In genomic region chr3:29031811-29032210, GRCm38 (mm10) we compare ENCODE assay signal across 8 mouse cellular contexts. TPM values are rescaled to one million over a fixed set of nuclear protein-coding genes. Genes with fewer than 3 reads are reported as not detected.
DNase-seq lines count a peak whose midpoint lies in the region; ATAC-seq and TF ChIP-seq lines count a peak whose summit lies in the region.
"Had no signal": no experiment of that assay in that cellular context is flagged by ENCODE, and none has a peak within 500 bp of the region (broad histone marks: within the 10 kb centered on the region; RNA-seq: fewer than 3 reads in every experiment).

No protein-coding gene starts in this region.

- H3K27me3 ChIP-seq in Patski = peaks cover 15% of the 10 kb centered on the region

- H3K27ac ChIP-seq in left cerebral cortex, adult 2 months = no peak overlapping the region

- intact Hi-C loops in left cerebral cortex, adult 2 months (cut with DNase I) = loop anchor here (10.0 kb wide), 2 partner anchors 333 to 1523 kb away; no protein-coding TSS in a partner anchor
- intact Hi-C loops in left cerebral cortex, postnatal 14 days (cut with DNase I) = no loop called here

- DNase-seq in left cerebral cortex, adult 2 months (ENCODE audit: extremely low spot score in 1 of 2, low spot score in 2 of 2) = peak in 1 of 2 experiments; percentile 20
- no peak for DNase-seq in left cerebral cortex, postnatal 14 days (ENCODE audit: low spot score in 2 of 2)
- DNase-seq in Patski (ENCODE audit: low read depth, low spot score) = no peak
- DNase-seq in brain, adult 2 months (ENCODE audit: low read depth, low spot score) = peak; percentile 35
- DNase-seq in lung, postnatal 10 days = peak; percentile 18
- no peak for DNase-seq in right cerebral cortex, postnatal 14 days
- no peak for DNase-seq in right cerebral cortex, postnatal 10 days (ENCODE audit: low spot score in 2 of 2)
- DNase-seq: layer of hippocampus, adult 9-11 months had no signal

- CTCF ChIA-PET in Patski (lab: Charles Lee) = no interaction called here

- TF ChIP-seq CTCF in left cerebral cortex, adult 2 months (IDR thresholded peaks at IDR 0.05) = peak; percentile 50
- TF ChIP-seq CTCF in Patski (IDR thresholded peaks at IDR 0.05) = peak; percentile 55

- no peak for ATAC-seq in Patski

- in situ Hi-C loops in Patski (cut with MboI; ENCODE audit: low pct_unique_long_range_greater_than_20kb) = loop anchor here (10.0 kb wide), 2 partner anchors 693 to 1523 kb away; no protein-coding TSS in a partner anchor

- no peak overlapping the region for H3K4me3 ChIP-seq in left cerebral cortex, adult 2 months

- POLR2A ChIA-PET in Patski (lab: Charles Lee) = interaction anchor here (0.6 kb wide), 1 partner anchor 243 kb away, joined by 3 read pairs; no protein-coding TSS in a partner anchor

RNA-seq across cellular contexts. Expression of gene Egfem1, which starts 50.0 kb away (rescaled TPM):
- 10 to 100 TPM; 16.9 to 21.8 TPM for total RNA-seq in left cerebral cortex, adult 2 months (2021)
- total RNA-seq in left cerebral cortex, postnatal 14 days (2021) = 10 to 100 TPM; 12.1 to 14.1 TPM
- not detected for polyA plus RNA-seq in Patski (2021)

Comparison
In these comparisons a context has a peak if more than half of its experiments do, and no peak if none do; other contexts are left out.
1. DNase-seq: peak in brain, adult 2 months (single experiment) and lung, postnatal 10 days (single experiment); none in left cerebral cortex, postnatal 14 days (0 of 2), Patski (single experiment), right cerebral cortex, postnatal 14 days (single experiment) and right cerebral cortex, postnatal 10 days (0 of 2).